Mouse (Mus musculus) cortical plate, adult 2 months (tissue): ENCODE data around the gene Cyth3.

Experiments used
- CTCF ChIP-seq: fragments of 200-500 bp; IDR thresholded peaks from 2 replicates; pipeline ENCODE4 v1.5.1; 2011; ENCODE audit warnings: mild to moderate bottlenecking, control low read depth, low read length; ENCODE audit not compliant: insufficient read depth; ENCODE audit errors: extremely low read depth
- POLR2A ChIP-seq: fragments of 200-500 bp; IDR thresholded peaks from 2 replicates; pipeline ENCODE4 v1.6.1; 2011; ENCODE audit warnings: mild to moderate bottlenecking, low read length, control low read depth; ENCODE audit not compliant: insufficient read depth; ENCODE audit errors: extremely low read depth

GRCm38 (mm10) chr5:143613265-143613664 lies 9.0 kb upstream of the Cyth3 start:
- no peak for TF ChIP-seq CTCF
- TF ChIP-seq POLR2A = no peak
